Mouse (Mus musculus) lung, postnatal 25 days (tissue): ENCODE measurements around the gene Bcl6.

Experiments
- DNase-seq: peaks from one replicate; pipeline ENCODE4 v3.0.0; 2022; ENCODE audit warnings: low spot score

Gene Bcl6

DNA sequence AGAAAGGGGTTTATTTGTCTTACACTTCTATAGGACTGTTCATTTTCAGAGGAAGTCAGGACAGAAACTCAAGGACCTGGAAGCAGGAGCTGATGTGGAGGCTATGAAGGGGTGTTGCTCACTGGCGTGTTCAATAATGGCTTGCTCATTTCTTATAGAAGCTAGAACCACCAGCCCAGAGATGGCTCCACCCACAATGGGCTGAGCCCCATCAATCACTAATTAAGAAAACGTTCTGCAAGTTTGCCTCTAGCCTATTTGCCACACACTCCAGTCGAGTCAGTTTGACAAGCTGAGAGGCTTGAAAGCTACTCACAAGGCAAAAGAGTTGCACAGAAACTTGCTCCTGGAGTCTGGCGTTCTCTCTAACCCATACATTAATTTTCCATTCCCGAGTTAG, 67.0 kb downstream of the Bcl6 start:
- no peak for DNase-seq

DNA sequence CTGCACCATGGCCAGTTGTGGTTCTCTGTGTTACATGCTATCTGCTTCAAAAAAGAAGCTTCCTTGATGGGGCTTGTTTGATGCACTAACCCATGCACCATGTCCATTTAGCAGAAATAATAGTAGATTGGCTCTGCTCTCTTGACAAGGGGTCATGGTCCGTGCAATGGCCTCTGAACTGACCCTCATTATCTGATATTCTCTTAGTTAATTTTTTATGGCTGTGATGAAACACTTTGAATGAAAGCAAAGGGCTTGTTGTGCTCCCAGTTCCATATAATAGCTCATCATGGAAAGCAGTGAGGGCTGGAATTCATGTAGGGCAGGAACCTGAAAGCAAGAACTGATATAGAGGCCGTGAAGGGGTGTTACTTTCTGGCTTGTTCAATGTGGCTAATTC, 69.2 kb downstream of the Bcl6 start:
- no peak for DNase-seq
